Mouse (Mus musculus) lung, postnatal 0 days (tissue): ENCODE results near the gene Rab3gap1.

Experiments used
- CTCF ChIP-seq: IDR thresholded peaks from 2 replicates; pipeline ENCODE4 v1.5.1; 2016; ENCODE audit warnings: antibody characterized with exemption, mild to moderate bottlenecking
- EP300 ChIP-seq: IDR thresholded peaks from 2 replicates; pipeline ENCODE4 v1.6.1; 2016; ENCODE audit warnings: antibody characterized with exemption, mild to moderate bottlenecking, control low read depth

DNA sequence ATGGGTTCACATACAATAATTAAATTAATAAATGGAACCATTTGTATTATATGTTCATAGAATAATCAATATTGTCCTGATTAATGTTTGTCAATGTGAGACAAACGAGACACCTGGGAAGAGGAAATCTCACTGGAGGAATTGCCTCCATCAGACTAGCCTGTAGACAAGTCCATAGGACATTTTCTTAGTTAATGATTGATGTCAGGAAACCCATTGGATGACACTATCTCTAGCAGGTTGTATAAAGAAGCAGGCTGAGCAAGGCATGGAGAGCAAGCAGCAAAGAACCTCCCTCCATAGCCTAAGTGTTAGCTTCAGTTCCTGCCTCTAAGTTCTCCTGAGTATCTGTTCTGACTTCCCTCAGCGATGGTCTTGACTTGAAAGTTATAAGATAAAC lies 64.8 kb downstream of the Rab3gap1 start:
- TF ChIP-seq CTCF (no peak), EP300 (no peak)
